Mouse (Mus musculus): ENCODE results near the gene Sbk2.

GRCm38 (mm10) chr7:4971068-4971467, 6.9 kb upstream of the Sbk2 start, which contains the start of gene Sbk3:
- TF ChIP-seq CTCF (IDR thresholded peaks at IDR 0.05; ENCODE audit: insufficient read depth, low read depth, low read length) (no peak), POLR2A (IDR thresholded peaks at IDR 0.05; ENCODE audit: insufficient read depth, low read depth, low read length) (no peak)
